Mouse (Mus musculus) large intestine, adult 2 months (tissue): ENCODE results near the gene Cxxc4. TPM values are rescaled to one million over a fixed set of nuclear protein-coding genes. Genes with fewer than 3 reads are reported as not detected.
"Not testable (repeated sequence)": the region's sequence is repeated elsewhere in the genome, so short reads cannot be mapped to it uniquely, and the experiment has no call there.

Source experiments
- DNase-seq: peaks from one replicate; pipeline ENCODE4 v3.0.0-alpha.2; 2012; ENCODE audit warnings: low read depth, low spot score
- WGBS: fragments of 180-500 bp; shearing (Covaris S2); methylation state at CpG from one replicate; pipeline ENCODE4 v1.1.7; 2018; 5-methylcytosine and 5-hydroxymethylcytosine counted together
- polyA plus RNA-seq: library from polyadenylated mRNA; depleted of rRNA; stranded (reverse); fragments of >200 nt; gene quantifications from 2 replicates; pipeline ENCODE4 v1.2.3, GENCODE M21; 2012; rRNA removed

Cxxc4 gene
- 0.68 and 0.73 TPM in 2 replicates for polyA plus RNA-seq

DNA sequence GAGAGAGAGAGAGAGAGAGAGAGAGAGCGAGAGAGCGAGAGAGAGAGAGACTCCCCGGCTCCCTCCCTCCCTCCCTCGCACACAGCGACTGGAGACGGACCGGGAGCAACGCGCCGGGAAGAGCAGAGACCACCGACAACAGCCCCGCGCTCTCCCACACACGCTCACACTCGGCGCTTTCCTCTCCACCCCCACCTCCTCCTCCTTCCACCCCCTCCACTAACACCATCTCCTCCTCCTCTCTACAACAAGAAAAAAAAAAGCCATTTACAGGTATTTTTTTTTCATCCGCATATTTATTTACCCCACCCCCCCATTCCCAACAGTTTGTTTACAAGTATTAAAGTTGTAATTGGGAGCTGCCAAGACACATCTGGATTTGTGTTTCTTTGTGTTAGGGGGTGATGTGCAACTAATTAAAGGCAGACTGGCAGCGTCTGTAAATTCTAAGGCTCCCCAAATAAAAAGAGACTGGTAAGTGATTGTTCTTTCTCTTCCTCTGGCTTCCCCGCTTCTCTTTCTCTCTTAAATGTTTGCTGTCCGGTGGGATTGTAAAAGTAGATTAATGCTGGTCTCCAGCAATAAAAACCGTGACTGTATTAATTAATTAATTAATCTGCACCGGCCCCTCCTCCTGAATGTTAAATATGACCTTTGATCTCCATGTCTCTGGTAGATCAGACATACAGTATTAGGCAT, at the start of gene Cxxc4:
TSS of gene Cxxc4 (plus strand) at position 71 of the 699 bp plus-strand sequence.
- DNase-seq = no peak
- WGBS = 7% methylated on average over 12 of the region's 22 CpGs

DNA sequence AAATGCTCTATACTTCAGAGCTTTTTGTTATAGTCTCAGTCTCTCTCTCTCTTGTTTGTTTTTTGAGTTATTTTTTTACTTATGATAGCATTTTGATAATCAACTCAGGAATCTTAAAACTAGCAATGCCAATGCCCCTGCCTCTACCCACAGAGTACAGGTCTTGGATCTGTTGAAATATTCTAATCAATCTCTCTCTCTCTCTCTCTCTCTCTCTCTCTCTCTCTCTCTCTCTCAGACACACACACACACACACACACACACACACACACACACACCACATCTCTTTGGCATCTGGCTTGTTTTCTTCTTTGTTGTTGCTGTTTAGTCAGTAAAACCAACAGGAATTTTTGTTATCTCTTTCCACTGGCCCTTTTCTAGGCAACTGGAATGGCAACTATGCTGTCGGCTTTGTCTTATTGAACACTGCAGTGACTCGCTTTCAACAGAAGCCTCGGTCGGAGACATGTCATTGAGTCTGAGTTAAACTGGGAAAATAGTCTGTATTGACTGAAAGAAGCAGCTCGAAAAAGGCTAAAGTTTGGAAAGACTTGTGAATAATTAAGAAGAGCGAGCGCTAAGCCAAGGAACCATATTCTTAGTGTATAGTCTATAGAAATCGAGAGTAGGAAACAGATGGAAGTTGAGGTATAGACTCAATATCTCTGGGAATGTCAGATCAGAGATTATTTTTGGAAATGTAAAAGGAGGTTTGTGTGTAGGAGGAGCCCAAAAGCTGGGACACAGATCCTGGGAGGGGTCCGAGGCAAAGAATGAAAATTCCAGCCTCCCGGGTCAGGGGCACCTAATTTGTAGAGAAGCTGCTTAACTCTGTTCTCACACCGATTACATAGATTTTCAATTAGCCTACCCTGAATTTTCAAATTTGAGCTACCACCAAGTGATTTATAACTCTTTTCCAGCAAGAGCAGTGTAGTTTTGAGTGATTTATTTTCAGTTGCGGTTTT, 47.0 kb upstream of the Cxxc4 start:
- DNase-seq = no peak
- 65% methylated on average over 12 of the region's 12 CpGs for WGBS

DNA sequence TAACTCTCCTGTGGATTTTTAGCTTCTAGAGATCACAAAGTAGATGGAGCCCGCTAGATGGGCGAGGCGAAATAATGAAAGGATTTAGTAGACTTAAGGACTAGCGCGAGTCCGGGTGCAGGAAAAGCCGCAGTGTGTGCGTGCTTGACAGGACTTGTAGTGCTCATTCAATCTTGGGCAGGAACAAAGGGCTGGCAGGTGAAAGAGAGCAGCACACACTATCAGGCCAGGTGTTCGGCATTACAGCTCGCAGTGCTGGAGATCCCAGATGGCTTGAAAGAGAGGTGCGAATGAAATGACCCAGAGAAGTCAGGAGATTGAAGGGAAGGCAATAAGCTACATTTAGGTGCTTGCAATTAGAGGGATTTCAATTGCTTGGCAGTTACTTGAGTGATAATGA, 46.2 kb upstream of the Cxxc4 start:
- 23% methylated on average over 11 of the region's 11 CpGs for WGBS
- no peak for DNase-seq

DNA sequence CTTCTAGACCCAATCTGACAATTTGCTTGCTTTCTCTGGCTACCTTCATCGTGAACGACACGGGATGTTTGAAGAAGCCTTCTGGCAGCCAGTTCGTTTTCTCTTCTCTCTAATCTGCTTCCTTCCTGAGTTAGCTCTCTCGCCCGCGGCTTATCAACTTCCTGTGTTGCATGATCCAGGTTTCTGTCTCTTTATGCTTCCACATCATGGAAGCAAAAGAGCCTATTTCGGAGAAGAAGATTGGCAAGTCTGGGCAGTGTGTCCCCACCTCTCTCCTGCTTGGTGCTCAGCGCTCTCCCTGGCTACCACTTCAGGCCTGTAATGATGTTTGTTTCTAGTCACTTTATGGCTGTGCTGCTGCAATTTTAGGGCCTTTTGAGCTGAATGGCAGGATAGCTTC, 36.4 kb upstream of the Cxxc4 start:
- 3% methylated on average over 9 of the region's 9 CpGs for WGBS
- no peak for DNase-seq

DNA sequence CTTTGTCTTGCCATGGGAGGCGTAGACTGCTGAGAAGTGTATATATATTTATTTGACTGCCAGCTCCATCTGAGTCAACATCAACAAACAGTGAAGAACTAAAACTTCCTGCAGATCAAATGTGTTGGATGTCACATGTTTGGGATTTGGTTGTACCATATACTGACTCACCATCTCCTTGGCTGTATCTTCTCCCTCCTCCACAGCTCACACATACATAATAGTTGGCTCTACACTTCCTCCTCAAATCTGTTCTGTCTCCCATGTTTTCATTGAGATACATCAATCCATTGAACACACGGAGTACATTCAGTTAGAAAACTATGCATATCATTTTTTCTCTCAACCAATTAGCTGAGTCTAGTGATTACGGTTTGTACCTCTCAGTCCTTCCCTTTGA, 29.7 kb upstream of the Cxxc4 start:
- no peak for DNase-seq
- WGBS = 90% methylated on average over 3 of the region's 3 CpGs

DNA sequence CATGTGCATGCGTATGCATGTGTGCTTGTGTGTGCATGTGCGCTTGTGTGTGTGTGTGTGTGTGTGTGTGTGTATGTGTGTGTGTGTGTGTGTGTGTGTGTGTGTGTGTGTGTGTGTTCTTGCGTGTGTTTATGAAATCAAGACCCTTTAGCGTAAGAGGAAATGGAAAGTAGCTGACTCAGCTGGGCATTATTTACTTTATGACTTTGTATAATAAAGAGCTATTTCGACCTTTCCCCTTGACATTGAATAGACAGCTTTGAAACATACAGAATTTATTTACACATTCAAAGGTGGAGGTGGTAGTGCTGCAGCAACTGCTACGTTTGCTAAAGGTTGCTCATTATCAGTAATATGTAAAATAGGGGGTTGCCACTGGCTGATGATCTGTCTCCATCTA, 25.3 kb upstream of the Cxxc4 start:
- WGBS = 49% methylated on average over 6 of the region's 6 CpGs
- DNase-seq = no peak

DNA sequence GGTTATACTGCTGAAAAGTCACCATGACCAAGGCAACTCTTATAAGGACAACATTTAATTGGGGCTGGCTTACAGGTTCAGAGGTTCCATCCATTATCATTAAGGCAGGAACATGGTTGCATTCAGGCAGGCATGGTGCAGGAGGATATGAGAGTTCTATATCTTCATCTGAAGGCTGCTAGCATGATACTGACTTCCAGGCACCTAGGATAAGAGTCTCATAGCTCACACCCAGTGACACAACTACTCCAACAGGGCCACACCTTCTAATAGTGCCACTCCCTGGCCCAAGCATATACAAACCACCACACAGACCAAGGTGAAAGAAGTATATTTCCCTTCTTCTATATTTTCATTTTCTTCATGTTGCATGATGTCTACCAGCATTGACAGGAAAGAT, 16.4 kb upstream of the Cxxc4 start:
- not testable (repeated sequence) for DNase-seq

DNA sequence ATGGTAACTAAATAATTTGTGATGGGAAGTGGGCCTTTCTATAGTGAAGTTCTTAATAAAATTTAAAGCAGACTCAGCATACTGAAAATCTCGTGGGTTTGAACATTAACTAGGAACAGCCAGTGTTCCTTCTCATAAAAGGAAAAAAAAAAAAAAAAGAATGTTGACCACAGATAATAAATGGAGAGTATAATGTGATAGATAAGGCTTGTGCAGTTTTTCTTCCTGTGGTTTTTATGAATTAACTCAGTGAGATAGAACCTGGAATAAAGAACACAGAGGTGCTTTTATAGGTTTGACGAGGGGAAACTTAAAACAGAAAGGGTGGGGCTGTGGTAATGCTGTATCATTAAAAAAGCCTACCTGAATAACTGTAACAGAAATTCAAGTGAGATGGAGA, 15.3 kb upstream of the Cxxc4 start:
- 19% methylated on average over 2 of the region's 2 CpGs for WGBS
- no peak for DNase-seq

DNA sequence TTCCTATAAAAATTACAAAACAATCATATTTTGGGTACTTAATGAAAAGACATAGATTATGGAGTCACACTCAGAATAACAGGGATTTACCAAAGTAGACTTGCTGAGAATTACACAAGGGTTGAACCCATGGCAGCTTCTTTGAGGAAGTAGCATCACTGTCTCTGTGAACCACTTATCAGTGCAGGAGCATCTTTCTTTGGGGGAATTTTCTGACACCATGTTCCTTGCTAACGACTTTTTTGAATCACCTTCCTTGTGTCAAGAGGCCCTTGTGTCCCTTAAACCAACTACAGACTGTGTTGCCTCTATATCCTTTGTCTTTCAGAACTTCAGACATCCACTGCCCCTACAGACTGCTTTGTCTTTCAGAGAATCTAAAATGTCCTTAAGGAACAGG, 13.7 kb upstream of the Cxxc4 start:
- DNase-seq = no peak
- 73% methylated on average over 1 of the region's 1 CpGs for WGBS

DNA sequence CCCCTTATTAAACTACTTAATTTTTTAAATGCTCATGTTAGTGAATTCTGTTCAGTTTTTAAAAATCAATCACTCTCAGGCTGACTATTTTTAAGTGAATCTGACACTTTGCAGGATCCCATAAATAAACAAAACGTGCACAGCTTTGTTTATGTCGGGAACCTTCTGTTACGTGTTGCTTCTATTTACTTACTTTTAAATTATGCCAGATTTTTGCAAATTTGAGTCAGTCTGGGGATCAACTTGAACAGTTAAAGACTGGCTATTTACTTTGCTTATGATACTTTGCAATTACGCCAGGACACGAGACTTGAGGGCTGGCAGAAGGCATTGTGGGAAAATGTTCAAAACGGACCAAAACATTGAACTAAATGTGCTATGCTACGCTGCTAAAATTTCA, 12.3 kb upstream of the Cxxc4 start:
- 79% methylated on average over 7 of the region's 7 CpGs for WGBS
- no peak for DNase-seq

DNA sequence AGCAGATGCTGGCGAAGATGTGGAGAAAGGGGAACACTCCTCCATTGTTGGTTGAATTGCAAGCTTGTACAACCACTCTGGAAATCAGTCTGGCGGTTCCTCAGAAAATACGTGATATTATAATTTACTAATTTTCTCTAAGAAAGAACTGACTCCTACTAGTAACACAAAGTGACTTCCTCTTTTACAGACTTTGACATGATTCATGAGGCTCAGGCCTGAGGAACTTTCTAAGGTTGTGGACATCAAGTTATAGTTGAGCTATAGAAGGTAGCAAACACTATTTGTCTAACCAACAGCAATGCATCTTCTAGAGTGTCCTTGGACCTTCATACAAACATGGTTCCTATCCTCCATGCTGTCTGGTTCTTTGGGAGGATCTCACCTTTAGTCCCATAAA, 10.4 kb upstream of the Cxxc4 start:
- WGBS = 86% methylated on average over 3 of the region's 3 CpGs
- DNase-seq = no peak

DNA sequence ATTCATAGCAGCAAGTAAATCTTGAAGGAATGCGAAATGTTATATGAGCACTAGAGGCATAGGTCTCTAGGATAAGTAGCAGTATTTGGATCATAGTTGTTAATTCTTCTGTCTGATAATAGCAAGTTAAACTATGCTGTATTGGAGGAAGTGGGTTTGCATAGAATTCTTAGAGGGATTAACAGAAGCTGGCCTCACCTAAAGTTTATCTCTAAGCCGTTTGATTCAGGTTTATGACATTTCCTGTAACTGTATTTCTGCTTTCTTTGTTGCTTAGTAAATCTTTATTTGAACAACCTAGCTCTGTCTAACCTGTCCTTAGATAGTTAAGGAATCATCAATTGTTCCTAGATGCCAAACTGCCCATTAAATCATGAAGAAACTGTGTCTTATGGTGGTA, 3.5 kb upstream of the Cxxc4 start:
- WGBS = 52% methylated on average over 2 of the region's 2 CpGs
- DNase-seq = no peak

DNA sequence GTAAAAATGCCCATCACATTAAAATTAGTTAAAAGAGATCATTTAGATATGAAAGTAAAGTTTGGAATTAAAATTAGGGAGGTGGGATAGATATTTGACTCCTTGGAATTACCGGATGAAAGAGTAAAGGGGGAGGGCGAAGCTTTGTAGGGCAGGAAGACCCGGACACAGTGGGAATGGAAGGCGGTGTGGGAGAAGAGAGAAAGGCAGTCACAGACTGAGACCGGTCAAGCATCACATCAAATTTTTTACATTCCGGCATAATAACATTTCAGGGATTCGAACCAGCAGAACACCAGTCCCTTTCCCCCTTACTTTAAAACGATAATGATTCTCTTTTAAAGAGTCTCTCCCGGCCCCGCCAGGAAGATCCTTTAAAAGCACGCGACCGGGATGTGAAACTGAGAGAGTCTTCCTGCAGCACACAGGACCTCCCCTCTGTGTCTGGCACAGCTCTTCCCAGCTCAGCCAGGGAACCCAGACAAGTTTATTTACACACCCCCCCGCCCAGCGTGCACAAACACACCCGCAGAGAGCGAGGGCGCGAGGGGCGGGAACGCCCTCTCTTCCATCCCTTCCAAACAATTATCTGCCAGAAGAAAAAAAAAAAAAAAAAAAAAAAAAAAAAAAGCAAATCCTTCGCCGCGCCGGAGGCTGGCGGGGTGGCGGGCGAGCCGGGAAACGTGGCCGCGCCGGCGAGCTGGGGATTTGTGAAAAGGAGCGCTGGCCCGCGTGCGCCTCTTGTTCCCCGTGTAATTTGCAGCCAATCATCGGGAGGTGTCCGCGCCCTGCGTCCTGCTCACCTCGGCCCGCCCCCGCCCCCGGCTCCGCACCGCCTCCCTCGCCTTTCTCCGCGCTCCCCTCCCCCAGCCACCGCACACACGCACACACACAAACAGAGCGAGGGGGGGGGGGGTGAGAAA, 532 bp upstream of the Cxxc4 start:
- WGBS = under 1% methylated on average over 54 of the region's 55 CpGs
- DNase-seq = no peak

DNA sequence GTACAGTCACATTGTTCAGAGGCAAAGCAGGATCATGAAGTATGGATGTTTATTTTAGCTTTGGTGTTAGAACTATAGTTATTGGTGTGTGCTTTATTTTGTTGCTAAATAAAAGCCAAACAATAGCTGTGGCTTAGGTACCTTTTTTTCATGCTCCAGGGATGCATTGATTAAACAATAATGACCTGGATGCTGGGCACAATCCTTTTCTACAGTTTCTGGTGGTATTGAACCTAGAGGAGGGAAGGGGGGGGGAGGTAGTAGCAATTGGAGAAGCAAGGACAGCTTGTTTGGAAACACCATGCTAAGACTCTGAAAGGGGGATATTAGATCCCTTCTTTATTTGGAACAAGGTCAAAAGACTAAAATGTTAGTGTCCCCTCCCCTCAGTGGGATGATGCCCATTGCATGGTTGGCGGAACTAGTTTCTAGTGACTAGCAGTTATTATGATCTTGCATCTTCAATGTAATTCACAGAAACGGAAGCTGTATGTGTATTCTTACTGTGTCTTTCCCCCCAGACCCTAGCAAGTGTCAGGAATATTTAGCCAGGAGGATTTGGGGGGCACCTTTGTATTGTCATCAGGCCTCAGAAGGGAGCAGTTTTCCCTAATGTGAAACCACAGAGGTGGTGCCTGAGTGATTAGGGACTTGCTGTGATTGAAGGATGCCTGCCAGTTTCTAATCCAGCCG, 975 bp downstream of the Cxxc4 start:
- 84% methylated on average over 3 of the region's 3 CpGs for WGBS
- DNase-seq = no peak

DNA sequence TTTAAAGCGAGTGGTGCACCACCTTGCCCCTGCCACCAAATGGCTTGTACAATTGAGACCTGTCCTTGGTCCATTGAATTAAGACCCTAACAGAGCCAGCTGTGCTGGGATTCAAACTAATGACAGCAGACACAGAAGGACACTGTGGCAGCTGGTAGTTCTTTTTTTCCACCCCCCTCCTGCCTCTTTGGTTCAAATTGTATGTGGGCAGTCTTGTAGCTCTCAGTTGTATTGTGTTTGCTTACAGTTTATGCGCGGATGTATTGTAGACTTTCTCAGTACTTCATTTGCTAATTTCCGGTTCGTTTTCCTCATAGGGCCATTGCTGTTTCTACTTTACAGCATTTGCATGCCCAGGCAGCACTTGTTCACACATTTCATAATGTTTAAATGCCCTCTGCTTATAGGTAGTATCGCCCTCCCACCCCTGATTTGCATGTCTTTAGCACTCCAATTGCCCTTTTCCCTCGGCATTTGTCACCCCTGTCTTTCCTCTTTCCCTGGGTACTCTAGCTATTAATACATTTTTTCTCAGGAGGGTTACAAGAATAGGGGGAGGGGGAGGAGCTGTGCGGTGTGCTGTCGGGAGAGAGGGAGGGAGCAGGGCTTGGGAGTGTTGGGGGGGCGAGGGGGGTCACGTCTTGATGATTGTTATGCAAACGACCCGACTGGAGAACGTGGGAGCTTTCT, 2.5 kb downstream of the Cxxc4 start:
- WGBS = 11% methylated on average over 14 of the region's 14 CpGs

DNA sequence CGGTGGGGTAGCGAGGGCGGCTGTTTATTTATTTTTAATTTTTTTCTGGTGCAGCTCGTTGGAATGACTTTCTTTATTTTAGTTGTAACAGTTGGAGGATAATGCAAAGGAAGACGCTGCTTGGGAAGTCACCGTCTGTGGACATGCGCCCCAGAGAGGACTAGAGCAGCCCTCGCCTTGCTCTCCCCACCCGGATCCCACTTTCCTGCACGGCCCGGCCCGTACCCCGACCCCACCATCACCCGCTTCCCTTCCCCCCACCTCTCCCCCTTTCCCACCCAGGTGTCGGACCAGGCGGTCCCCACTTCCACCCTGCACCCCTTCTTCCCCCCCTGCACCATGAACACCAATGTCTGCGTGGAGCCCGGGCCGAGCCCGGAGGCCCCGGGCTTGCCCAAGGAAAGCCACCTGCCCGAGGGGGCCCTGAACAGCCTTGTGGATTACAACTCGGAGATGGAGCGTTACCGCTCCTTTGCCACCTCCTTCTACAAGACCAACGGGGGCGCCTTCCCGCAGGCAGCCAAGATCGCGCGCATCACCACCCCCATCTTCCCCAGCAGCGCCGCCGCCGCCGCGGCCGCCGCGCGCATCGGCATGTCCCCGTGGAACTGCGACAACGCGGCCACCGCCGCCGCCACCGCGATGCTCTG, 3.2 kb downstream of the Cxxc4 start:
- WGBS = 1% methylated on average over 42 of the region's 51 CpGs
- DNase-seq = no peak

More for the DNA sequence above, 2.5 kb downstream of the Cxxc4 start:
- DNase-seq = no peak

DNA sequence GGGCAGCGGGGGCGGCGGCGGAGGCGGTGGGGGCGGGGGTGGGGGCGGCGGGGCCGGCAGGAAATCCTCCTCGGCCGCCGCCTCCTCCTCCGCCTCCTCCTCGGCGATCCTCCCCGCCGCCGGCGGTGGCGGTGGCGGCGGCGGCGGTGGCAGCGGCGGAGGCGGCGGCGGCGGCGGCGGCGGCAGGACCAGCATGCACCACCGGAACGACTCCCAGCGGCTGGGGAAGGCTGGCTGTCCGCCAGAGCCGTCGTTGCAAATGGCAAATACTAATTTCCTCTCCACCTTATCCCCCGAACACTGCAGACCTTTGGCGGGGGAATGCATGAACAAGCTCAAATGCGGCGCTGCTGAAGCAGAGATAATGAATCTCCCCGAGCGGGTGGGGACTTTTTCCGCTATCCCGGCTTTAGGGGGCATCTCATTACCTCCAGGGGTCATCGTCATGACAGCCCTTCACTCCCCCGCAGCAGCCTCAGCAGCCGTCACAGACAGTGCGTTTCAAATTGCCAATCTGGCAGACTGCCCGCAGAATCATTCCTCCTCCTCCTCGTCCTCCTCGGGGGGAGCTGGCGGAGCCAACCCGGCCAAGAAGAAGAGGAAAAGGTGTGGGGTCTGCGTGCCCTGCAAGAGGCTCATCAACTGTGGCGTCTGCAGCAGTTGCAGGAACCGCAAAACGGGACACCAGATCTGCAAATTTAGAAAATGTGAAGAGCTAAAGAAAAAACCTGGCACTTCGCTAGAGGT, 3.9 kb downstream of the Cxxc4 start:
- DNase-seq = no peak
- WGBS = under 1% methylated on average over 31 of the region's 61 CpGs

DNA sequence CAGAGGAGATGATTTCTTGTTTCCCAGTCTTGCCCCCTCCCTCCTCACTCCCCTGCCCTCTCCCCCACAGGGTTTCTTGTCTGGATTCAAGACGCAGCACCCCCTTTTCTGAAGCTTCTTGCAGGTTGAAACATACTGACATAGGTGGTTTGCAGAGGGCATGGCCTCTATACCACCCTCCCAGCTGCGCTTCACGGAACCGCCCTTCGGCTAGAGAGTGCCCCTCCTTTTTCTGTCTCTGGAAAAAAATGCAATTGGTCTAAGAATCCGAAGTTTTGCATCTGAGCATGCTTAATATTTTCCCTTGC, 4.4 kb downstream of the Cxxc4 start:
- 18% methylated on average over 6 of the region's 6 CpGs for WGBS
- DNase-seq = no peak
